Mouse (Mus musculus) yolk sac, embryonic 10.5 days (tissue): ENCODE measurements around the gene Pif1.
A peak's percentile ranks its signal among the peaks of the same experiment; 100 is the strongest.

Experiments used
- DNase-seq: peaks from one replicate; pipeline ENCODE4 v3.0.0-alpha.2; 2017; ENCODE audit warnings: low spot score

Pif1 gene

GRCm38 (mm10) chr9:65598765-65599249 lies 11.8 kb downstream of the Pif1 start:
- DNase-seq, result peak; percentile 53

GRCm38 (mm10) chr9:65600951-65601350 lies 14.0 kb downstream of the Pif1 start:
- no peak for DNase-seq

GRCm38 (mm10) chr9:65603401-65604102 lies 16.6 kb downstream of the Pif1 start:
- DNase-seq, result no peak

- DNase-seq, result peak; percentile 82
These were observed 18.6 kb downstream of the Pif1 start for GRCm38 (mm10) chr9:65605471-65606136.

GRCm38 (mm10) chr9:65606321-65607109 lies 19.6 kb downstream of the Pif1 start:
- DNase-seq, result no peak

- DNase-seq, result no peak
These were observed 20.2 kb downstream of the Pif1 start for GRCm38 (mm10) chr9:65607120-65607519.

- no peak for DNase-seq
These were observed 25.1 kb downstream of the Pif1 start for GRCm38 (mm10) chr9:65611969-65612486.

- DNase-seq, result peak; percentile 43
These were observed 26.1 kb downstream of the Pif1 start for GRCm38 (mm10) chr9:65613098-65613497.

- no peak for DNase-seq
These were observed 32.4 kb downstream of the Pif1 start for GRCm38 (mm10) chr9:65619311-65619710.

- DNase-seq, result no peak
These were observed 34.2 kb downstream of the Pif1 start for GRCm38 (mm10) chr9:65621196-65621595.

GRCm38 (mm10) chr9:65621666-65622065 lies 34.7 kb downstream of the Pif1 start:
- DNase-seq, result no peak

GRCm38 (mm10) chr9:65622826-65623225 lies 35.9 kb downstream of the Pif1 start:
- DNase-seq, result no peak

GRCm38 (mm10) chr9:65624266-65624665 lies 37.3 kb downstream of the Pif1 start:
- DNase-seq, result no peak

GRCm38 (mm10) chr9:65629025-65629766 lies 42.2 kb downstream of the Pif1 start, which contains the start of gene Rbpms2:
Gene Rbpms2 (plus strand): TSS chr9:65629648.
- peak; percentile 83 for DNase-seq

GRCm38 (mm10) chr9:65629767-65630630 lies 43.0 kb downstream of the Pif1 start:
- peak; percentile 88 for DNase-seq

GRCm38 (mm10) chr9:65630631-65631353 lies 43.8 kb downstream of the Pif1 start:
- peak; percentile 74 for DNase-seq

GRCm38 (mm10) chr9:65631354-65632021 lies 44.5 kb downstream of the Pif1 start:
- DNase-seq, result no peak

- no peak for DNase-seq
These were observed 48.8 kb downstream of the Pif1 start for GRCm38 (mm10) chr9:65635766-65636165.

GRCm38 (mm10) chr9:65636926-65637325 lies 50.0 kb downstream of the Pif1 start:
- no peak for DNase-seq
